Mouse (Mus musculus) cerebellum, postnatal 25 days (tissue): ENCODE measurements around the gene Mill2.
"Not testable (repeated sequence)": the region's sequence is repeated elsewhere in the genome, so short reads cannot be mapped to it uniquely, and the experiment has no call there.

ENCODE experiments used
- DNase-seq, 2 experiments: peaks; one replicate each; pipeline ENCODE4 v3.0.0; 2021; ENCODE audit warnings: mixed read lengths in 2 of 2

Mill2 gene

DNA sequence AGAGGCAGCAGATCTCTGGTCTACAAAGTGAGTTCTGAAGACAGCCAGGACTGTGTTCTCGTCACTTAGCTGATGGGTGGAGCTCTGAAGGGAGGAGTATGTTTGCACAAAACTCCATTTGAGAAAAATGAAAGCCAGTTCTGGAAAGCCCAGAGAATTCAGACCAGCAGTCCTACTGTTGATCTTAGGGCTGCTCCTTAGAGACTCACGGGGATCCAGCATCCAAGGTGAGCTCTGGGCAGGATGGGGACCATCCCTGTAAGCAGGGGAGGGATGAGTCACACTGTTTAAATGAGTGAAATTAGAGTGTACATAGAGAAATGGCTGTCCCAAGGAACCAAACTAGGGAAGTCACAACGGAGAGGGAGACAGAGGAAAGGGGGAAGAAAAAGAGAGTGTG, at the start of gene Mill2:
Gene Mill2, plus strand, starts transcription at position 102 of the 400 bp plus-strand sequence.
- DNase-seq = peak; percentile 5 to 7

DNA sequence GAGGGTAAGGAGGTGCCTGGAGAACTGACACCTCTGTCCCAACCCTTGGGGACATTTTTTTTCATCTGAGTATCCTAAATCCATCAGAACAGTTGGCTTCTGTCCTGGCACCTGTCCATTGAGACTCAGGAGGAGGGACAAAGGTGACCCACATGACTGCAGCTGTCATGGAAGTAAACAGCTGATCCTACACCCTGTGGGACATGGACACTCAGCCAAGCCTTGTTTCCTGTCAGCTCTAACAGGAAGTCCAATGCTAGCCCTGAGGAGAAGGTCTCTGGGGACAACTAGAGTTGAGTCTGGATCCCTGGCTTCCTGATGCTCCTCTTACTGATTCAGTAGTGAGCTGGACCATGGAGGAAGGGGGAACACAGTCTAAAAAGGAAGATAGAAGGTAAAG, 49.1 kb upstream of the Mill2 start:
- not testable (repeated sequence) for DNase-seq

DNA sequence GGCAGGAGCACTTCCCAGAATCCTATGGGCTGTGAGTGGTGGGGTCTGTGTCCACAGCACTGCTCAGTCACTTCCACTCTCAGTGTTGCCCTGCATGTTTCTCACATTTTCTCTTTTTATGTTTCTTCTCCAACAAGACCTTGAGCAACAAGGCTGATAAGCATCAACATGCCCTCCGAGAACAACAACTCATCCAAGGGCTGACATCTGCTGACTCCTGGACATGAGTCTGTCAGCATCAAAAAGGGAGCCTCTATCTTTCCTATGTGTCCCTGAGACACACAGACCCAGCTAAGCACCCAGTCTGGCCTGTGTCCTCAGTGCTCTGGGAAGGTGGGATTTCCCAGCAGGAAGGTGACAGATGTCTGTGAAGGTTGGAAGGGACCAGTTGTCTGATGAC, 41.3 kb upstream of the Mill2 start, which contains the start of gene Psg19:
Gene Psg19, minus strand, starts transcription at position 101 of the 400 bp plus-strand sequence.
- DNase-seq = no peak

DNA sequence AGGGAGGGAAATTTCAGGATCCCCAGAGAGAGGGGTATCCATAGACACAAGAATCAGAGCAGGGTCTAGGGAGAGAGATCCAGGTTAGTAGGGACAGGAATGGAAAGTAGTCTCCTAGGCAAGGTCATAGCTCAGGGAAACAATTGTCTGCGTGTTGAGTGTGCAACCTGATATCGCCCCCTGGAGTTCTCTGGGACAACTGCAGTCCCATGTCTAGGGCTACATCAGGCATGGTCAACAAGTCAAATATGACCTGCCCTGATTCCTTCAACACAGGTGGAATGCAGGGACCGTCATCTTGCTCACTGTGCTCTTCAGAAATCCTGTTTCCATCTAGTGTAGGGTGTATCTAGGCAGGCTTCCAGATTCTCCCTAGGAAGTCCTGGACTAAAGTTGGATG, 40.6 kb upstream of the Mill2 start:
- DNase-seq = no peak

DNA sequence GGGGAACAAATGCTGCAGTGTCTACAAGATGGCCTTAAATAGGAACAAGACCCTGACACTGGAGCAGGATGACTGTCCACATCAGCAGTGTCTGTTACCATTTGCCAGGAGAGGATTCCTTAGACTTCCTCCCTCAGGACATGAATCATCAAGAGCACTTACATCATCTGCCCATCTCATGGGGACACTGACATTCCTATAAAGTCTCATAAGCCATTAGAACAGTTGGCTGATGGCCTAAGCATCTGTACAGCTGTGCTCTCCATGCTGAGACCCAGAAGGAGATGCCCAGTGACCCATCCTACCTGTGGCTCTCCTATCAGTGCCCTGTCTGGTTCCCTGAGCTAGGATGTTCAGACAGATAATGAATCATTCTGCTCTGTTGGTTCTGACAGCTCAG, 36.2 kb upstream of the Mill2 start:
- no peak for DNase-seq

DNA sequence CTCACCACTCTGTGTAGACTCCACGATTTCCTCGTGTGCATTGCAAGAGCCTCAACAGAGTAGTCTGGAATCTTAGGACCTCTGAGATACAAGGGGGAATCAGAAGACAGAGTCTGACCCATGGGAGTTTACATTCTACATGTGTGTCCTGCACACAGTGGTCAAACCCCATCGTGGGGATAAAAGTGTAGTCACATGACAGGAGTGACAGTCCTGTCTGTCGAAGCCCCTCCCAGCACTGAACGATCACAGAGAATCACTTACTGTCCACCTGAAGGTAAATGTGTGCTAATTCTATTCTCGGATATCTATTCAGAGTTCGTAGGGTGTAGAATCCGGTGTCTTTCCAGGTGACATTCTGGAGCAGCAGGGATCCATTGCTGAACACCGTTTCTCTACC, 21.5 kb upstream of the Mill2 start:
- no peak for DNase-seq

DNA sequence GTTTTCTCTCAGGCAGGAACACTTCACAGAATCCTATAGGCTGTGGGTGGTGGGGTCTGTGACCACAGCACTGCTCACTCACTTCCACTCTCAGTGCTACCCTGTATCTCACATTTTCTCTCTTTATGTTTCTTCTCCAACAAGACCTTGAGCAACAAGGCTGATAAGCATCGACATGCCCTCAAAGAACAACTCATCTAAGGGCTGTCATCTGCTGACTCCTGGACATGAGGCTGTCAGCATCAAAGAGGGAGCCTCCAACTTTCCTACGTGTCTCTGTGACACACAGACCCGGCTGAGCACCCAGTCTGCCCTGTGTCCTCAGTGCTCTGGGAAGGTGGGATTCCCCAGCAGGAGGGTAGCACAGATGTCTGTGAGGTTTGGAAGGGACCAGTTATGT, 18.3 kb upstream of the Mill2 start, which contains the start of gene Psg17:
Gene Psg17, minus strand, starts transcription at position 101 of the 400 bp plus-strand sequence.
- no peak for DNase-seq

DNA sequence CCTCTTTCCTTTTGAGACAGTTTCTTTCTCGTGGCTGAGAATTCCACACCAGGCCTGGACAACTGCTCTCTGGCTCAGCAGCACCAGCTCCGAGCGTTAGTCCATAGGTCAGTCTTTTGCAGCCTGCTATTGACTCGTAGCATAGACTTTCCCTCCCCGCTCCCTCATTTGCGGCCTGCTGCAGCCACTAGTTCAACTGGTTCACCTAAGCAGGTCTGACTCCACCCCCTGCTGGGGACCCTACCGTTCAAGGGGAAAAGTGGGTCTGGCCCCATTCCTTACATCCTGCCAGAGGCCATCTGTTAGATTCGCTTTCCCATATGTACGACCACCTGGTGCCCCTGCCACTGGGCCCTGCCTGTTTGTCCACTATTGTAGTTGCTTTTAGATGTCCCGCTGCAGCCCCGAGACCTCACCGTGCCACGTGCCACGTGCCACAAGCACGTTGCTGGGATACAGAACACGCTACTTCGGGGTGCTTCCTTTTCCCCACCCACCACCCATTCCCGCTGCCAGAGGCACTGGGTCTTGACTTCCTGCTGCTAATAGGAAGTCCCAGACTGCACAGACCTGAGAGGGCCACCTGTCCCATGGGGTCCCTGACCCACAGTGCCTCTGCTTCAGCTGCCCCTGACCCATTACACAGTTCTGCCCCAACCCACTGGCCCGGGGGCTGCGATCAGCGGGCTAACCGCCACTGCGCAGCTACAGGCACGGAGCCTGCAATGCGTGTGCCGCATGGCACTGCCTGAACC, 11.8 kb upstream of the Mill2 start:
- no peak for DNase-seq

DNA sequence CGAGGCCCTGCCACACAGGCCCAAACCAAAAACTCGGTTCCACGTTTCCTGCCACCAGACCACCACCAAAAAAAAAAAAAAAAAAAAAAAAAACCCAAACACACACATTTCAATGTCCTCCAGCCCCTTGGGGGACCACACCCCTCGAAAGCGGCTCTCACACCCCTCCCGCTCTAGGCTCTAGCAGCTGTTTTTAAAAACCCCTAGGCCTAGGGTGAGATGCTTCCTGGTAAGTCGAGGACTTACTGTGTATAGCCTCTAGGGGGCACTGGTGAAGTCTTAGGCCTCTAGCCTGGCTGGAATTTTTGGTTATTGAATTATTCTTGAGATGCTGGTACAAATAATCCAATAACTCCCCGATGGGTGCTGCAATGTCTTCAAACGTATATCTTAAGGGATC, 11.2 kb upstream of the Mill2 start:
- peak in 1 of 2 experiments; percentile 12 for DNase-seq

DNA sequence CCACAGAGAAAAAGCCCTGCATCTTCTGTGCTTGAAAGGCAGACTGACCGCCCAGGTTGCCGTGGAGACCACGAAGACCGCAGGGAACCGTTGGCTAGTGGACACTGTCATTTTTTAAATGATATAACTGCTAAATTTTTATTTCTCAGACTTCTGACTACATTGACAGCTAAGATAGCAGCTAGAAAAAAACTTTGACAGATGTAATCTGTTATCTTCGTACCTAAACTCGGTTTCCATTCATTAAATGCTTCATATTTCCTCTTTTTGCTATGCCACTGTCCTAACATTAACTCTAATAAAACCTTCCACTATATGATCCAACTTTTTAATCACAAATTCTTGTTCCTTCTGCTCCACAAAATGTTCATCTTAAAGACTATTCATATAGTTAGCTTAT, 10.2 kb upstream of the Mill2 start:
- no peak for DNase-seq

DNA sequence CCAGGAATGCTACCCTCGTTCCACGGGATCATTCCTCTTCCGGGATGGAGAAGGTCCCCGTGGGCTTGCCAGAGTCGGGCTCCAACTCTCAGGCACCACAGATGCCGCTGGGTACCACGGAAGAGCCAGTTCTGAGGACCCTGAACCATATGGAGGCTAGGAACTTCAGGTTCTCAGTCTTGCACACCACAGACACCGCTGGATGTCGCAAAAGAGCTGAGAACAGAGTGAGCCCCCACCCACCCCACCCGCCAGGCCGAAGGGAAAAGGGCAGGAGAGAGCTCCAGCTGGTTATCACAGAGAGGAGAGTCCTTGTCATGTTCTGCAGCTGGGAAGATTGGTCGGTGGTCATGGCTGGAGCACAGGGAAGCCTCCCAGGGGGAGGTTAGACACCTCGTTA, 7.5 kb upstream of the Mill2 start:
- DNase-seq = no peak

DNA sequence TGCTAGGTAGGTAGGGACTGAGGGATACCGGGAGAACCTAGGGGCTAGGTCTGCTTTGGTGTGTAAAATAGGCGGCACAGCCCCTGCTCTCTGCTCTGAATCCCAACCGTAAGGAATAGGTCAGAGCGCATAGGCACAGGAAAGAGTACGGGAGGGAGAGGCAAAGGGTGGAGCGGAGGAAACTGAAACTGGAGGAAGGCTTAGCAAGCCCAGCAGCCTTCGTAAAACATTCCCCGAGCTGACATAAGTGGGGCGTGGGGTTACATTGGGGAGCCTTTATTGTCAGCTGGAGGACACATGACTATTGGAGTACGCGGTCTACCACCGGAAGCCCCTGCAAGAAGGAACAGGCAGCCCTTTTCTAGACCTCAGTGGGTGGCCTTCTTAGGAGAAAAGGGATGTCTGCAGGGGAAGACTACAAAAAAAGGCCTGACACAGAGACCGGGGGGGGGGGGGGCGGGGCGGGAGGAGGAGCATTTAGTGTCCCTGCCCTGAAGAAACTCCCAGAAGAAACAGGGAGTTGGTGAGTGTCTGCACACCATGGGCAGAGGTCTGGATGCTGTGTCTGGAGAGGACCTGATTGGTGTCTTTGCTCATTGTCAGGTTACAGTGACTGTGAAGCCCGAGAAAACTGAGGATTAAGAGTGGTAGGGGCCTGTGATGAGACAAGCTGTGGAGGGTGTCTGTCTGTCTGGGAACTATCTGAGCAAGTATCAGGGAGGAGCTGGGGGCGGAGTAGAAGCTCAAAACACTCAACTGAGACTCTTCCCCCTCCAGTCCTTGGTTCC, 814 bp downstream of the Mill2 start:
- peak; percentile 30 to 42 for DNase-seq

DNA sequence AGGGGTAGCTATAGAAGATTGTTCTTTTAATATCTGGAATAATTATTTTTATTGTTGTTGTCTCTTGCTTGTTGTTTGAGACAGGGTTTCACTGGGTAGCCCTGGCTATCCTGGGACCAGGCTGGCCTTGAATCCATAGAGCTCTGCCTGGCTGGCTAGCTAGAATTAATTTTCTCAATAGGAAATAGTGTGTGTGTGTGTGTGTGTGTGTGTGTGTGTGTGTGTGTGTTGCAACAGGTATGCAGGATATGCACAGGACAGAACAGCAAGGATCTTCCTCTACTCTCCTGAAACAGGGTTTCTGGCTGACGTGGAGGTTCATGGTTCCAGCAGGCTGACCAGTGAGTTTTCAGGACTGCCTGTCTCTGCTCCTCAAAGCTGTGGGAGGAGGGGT, 1.4 kb downstream of the Mill2 start:
- DNase-seq = no peak

DNA sequence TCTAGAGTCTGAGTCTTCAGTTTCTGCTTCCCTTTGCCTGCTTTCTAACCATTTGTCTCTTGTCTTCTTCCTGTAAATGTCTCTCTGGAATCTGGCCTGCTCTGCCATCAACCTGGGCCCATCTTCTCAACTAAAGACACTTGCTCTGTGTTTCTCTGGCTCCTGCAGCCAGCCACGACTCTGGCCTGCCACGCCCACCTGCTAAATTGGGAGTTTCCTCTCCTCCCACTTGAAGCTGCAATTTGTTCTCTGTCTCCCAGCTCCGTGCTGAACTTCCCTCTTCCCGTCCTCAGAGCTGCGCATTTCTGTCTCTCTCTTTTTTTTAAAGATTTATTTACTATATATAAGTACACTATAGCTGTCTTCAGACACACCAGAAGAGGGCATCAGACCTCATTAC, 5.0 kb downstream of the Mill2 start:
- DNase-seq = no peak

DNA sequence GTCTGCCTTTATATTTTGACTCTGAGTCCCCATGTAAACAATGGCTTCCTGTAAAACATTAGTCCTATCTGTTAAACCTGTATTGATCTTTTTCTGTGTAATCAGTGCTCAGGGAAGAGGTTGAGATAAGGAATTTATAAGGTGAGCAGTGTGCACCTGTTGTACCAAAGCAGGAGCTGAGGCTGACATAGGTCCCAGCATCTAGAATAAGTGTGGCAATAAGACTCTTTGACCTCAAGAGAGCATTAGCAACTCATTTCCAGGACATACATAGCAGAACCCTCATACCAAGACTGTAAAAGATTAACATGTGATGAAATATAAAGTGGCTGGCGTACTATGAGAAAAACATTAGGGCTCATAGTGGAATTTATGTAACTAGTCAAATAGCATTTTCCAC, 8.6 kb downstream of the Mill2 start:
- DNase-seq = no peak

DNA sequence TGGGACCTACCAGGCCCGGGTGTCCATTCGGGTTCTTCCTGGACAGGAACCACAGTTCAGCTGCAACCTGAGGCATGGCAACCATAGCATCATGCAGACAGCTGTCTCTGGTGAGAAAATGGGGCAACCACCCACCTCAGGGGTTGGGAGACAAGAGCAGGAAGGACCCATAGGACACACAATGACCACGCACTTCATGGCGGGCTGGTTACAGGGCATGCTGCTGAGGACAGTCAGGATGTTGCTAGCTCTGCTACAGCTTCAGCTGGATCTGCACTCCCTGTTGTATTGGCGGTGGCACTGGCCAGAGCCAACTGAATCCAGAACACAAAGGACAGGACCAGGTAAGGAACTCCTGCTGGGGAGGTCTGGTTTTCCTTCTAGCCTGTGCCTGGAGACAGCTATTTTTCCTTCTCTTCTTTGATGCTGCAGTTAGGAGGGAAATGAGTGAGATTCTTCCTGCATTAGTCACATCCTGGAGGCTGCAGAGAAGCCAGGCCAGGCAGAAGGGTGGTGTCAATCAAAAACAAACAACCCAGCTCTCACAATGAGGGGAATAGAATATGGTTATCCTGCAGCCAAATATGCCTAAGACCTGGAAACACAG, 18.6 kb downstream of the Mill2 start:
- no peak for DNase-seq

DNA sequence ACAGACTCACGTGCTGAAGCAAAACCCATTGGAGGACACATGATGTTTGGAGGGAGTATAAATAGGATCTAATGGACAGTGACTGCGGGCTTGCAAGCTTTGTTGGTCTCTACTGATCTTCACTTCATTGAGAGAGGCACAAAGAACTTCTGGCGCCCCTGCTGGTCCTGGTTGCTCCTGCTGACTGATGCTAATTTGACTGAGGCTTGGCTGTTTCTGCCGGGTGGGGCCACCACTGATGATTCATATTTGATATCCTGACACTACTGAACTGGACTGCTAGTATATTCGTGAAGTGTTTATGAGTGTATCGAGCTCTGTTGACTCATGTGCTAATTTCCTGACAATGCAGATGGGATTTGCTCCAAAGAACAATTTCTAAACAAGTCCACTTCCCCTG, 23.0 kb downstream of the Mill2 start:
- no peak for DNase-seq

DNA sequence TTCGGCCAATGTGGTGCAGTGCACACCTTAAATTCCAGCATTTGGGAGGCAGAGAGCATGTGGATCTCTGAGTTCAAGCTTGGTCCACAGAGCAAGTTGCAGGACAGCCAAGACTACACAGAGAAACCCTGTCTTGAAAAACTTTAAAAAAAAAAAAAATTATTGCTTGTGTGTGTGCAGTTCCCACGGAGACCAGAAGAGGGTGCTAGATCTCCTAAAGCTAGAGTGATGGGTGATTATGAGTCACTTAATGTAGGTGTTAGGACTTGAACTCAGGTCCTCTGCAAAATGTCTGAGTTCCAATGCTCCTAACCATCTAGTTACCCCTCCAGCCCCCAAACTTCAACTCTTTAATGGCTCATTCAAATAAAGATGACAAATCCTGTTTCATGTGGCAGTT, 28.7 kb downstream of the Mill2 start:
- DNase-seq = no peak

DNA sequence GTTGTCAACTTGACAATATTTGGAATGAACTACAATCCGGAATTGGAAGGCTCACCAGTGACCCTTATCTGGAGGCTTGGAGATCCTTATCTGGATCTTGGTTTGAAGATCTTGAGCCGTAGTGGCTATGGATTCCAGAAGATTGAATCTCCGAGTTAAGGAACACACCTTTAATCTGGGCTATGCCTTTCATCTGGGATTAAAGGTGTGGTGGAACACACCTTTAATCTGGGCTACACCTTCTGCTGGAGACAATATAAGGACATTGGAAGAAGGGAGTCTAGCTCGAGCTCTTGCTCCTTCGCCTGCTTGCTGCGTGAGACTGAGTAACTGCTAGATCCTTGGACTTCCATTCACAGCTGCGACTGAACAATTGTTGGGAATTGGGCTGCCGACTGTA, 31.3 kb downstream of the Mill2 start, which contains the start of gene Pglyrp1:
Gene Pglyrp1, plus strand, starts transcription at position 301 of the 400 bp plus-strand sequence.
- not testable (repeated sequence) for DNase-seq

DNA sequence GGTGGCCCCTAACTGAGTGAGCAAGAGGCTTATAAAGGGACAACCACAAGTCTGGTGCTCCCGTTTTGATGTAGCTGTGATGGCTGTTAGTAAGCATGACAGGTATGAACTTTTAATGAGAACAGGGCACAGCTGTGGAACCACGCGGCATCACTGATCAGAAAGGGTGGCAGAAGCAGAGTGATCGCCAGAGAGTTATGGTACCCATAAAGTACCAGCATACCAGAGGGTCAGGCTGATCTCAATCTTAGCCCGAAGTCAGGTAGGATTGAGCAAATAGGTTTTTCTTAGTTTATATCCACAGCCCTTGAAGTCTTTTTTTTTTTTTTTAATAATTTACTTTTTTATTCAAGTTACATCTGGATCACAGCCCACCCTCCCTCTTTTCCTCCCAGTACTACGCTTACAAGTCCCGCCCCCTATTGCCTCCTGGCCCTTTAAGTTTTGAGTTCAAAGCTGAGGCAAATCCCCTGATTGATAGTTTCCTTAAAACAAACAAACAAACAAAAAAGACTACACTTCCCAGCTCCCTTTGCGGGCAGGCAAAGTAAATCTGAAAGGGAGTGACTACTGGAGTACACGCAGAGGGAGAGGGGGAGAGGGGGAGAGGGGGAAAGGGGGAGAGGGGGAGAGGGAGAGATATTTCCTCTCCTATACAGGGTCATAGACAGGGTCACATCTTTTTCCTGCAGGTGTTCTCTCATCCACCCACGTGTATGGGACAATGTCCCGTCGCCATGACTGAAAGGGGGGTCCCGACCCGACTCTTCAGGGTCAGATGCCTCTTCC, 32.4 kb downstream of the Mill2 start:
- DNase-seq = peak in 1 of 2 experiments; percentile 35

DNA sequence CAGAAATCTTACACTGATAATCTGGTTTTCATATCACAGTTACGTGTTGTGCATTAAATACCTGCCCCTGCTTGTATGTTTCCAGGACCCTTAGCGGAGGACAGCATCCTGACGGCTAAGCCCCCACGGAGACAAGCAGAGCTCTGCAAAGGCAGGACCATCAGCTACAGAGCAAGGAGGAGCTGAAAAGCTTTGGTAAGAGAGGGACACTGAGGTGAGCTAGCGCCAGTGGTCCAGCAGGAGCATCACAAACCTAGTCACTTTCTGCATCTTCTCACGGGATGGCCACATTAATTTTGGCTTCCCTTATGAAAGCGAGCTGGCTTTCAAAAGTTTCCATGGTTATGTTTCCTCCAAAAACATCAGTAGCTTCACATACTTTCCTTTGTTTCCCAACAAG, 33.0 kb downstream of the Mill2 start:
- no peak for DNase-seq

DNA sequence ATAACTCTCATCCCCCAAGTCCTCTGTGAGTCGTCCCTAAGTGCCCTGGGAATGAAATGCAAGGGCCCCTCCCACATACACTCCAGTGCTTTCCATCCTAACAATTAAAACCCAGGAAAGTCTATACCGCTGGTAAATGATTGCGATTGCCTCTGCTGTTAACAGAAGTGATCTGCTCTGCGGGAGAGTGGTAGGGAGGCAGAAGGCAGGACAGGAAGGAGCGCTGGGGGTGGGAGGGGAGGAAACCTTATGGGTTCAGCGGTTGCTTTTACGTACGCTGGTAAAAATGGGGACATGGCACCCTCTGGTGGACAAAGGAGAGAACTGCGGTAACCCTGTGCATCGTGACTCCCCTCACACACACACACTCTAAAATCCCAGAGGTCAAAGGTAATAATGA, 33.5 kb downstream of the Mill2 start:
- DNase-seq = peak; percentile 78 to 83

DNA sequence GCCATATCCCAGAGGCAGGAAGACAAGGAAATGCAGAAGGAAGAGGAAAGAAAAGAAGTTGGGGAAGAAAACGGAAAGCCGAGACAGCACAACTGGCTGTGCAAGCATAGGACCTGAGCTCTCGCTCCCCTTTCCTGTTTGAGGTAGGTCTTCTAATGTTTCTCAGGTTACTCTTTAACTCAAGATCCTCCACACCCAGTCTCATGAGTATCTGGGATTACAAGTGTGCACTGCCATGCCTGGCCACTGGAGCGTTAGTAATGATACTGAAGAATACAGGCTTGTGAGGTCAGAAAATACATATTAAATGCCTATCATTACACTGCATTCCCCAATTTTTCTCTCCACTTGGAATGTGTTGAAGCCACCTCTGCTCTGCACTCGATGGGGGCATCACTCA, 35.6 kb downstream of the Mill2 start:
- no peak for DNase-seq
